Mouse (Mus musculus) neural tube, embryonic 12.5 days (tissue): ENCODE results near the gene Cdh22. TPM values are rescaled to one million over a fixed set of nuclear protein-coding genes. Genes with fewer than 3 reads are reported as not detected.

Source experiments
- ATAC-seq: fragments of 200-750 bp; cut with Nextera tagmentation; 2 replicates; pipeline ENCODE4 v1.8.0; 2017; ENCODE audit warnings: low read depth, mild to moderate bottlenecking, moderate TSS enrichment, moderate library complexity; ENCODE audit not compliant: low FRiP score
- H3K27ac ChIP-seq: fragments of 300-500 bp; sonication (generic); 2 replicates; pipeline ENCODE4 v1.5.1; 2016
- H3K27me3 ChIP-seq: fragments of 300-500 bp; sonication (generic); replicated peaks from 2 replicates; pipeline ENCODE4 v1.6.1; 2016; ENCODE audit warnings: mild to moderate bottlenecking
- H3K36me3 ChIP-seq: fragments of 300-500 bp; sonication (generic); 2 replicates; pipeline ENCODE4 v1.6.1; 2016; ENCODE audit warnings: mild to moderate bottlenecking
- H3K4me1 ChIP-seq: fragments of 300-500 bp; sonication (generic); 2 replicates; pipeline ENCODE4 v1.6.1; 2016
- H3K4me2 ChIP-seq: fragments of 300-500 bp; sonication (generic); replicated peaks from 2 replicates; pipeline ENCODE4 v1.6.1; 2016; ENCODE audit warnings: mild to moderate bottlenecking
- H3K4me3 ChIP-seq: fragments of 300-500 bp; sonication (generic); 2 replicates; pipeline ENCODE4 v1.5.1; 2016
- H3K9ac ChIP-seq: fragments of 300-500 bp; sonication (generic); 2 replicates; pipeline ENCODE4 v1.6.1; 2016; ENCODE audit warnings: mild to moderate bottlenecking
- H3K9me3 ChIP-seq: fragments of 300-500 bp; sonication (generic); 2 replicates; pipeline ENCODE4 v1.6.1; 2016; ENCODE audit warnings: mild to moderate bottlenecking
- WGBS: fragments of 180-500 bp; shearing (Covaris S2); methylation state at CpG from one replicate; pipeline ENCODE4 v1.1.7; 2016; 5-methylcytosine and 5-hydroxymethylcytosine counted together
- polyA plus RNA-seq: library from polyadenylated mRNA; unstranded; fragments of >200 nt; fragmentation: Nextera tagmentation; extraction: Ambion mirVana; gene quantifications from 2 replicates; pipeline ENCODE4 v1.2.1, GENCODE M21; 2016

Gene Cdh22
- polyA plus RNA-seq, 1 experiment from 2014 or later: 10.4 TPM

DNA sequence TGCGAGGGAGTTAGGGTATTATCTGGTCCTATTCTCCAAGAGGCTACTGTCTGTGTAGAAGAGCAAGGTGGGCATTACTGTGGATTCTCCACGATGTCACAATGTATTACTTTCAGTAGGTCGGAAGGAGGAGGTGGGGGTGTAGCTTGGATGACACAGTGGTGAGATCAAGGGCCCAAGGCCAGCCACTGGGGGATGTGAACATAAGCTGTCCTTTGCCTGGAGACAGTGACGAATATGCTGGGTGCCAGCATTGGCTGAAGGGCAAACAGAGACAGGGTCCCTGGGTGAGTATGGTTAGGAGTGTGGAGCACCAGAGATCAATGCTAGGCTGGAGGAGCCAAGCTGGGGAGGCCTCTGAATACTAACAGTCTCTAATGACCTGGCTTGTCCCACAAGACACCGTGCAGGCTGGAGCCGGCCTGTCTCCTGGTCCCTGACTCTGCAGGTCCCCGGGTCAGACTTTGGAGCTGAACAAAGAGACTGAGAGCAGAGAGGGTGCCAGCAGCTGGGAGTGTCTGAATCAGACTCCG is 143.2 kb downstream of the Cdh22 start:
- no peak for ATAC-seq
- Histone ChIP-seq H3K36me3 (no peaks in the 10 kb centered on the region), H3K9ac (no peak overlapping the region), H3K4me1 (peaks cover 13% of the 10 kb centered on the region), H3K27me3 (0 out of 2 replicates have a peak, but pooled peaks cover 6% of the 10 kb centered on the region), H3K9me3 (no peaks in the 10 kb centered on the region), H3K4me3 (no peak overlapping the region), H3K4me2 (no peak overlapping the region), H3K27ac (no peak overlapping the region)
- 67% methylated on average over 8 of the region's 8 CpGs for whole genome bisulfite sequencing

DNA sequence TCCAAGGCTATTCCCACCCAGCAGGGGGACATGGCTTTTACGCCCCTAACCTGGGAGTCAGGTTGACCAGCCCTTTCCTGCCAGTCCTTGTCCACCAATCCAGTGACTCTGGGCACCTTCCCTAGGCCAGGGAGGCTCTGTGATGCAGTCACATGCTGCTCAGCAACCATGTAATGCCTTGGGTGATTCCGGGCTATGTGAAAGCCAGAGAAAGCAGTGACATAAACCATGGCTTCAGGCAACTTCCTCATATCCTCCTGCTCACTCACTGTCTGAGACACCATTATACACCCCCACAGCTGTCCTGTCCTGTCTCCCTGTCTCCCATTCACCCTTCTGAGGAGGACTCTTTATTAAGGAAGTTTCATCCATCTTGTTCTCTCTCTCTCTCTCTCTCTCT is 144.0 kb downstream of the Cdh22 start, which contains the start of gene 1700025C18Rik:
1700025C18Rik (minus strand) TSS at position 101 of the 400 bp plus-strand sequence.
- H3K4me2 ChIP-seq: no peak within 1 kb of the TSS
- H3K9ac ChIP-seq: no peak within 1 kb of the TSS
- ATAC-seq: no peak

DNA sequence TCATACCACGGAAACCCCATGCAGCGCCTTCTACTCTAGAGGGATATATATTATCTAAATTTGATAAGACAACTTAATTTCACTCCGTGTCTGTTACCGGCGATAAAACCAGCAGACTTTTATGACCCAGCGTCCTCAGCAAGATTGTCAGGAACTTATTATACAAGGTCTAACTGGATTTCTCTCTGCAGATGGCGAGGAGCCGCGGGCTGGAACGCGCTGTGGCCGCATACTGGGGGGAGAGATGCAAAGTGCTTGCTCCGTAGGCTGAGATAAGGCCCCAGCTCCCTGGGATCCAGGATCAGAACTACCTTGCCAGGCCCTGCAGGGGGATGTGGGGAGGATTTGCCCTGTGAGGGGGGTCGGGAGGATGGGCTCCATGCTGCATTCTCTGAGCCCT is 145.2 kb downstream of the Cdh22 start:
- Histone ChIP-seq H3K4me3 (no peak overlapping the region), H3K4me2 (no peak overlapping the region), H3K4me1 (peaks cover 5% of the 10 kb centered on the region; the same call in 1 of the 2 replicates), H3K27ac (no peak overlapping the region), H3K36me3 (no peaks in the 10 kb centered on the region), H3K9ac (no peak overlapping the region), H3K27me3 (no peaks in the 10 kb centered on the region), H3K9me3 (no peaks in the 10 kb centered on the region)
- ATAC-seq: no peak
- 40% methylated on average over 14 of the region's 14 CpGs for WGBS

More for the DNA sequence above, 144.0 kb downstream of the Cdh22 start, which contains the start of gene 1700025C18Rik:
- H3K27me3 ChIP-seq: 0 out of 2 replicates have a peak, but pooled peaks cover under 1% of the 10 kb centered on the region
- no peak within 1 kb of the TSS for H3K27ac ChIP-seq
- H3K9me3 ChIP-seq: no peaks in the 10 kb centered on the region
- WGBS: 85% methylated on average over 2 of the region's 2 CpGs
- peaks cover 5% of the 10 kb centered on the region; the same call in 1 of the 2 replicates for H3K4me1 ChIP-seq
- H3K36me3 ChIP-seq: no peaks in the 10 kb centered on the region
- no peak within 1 kb of the TSS for H3K4me3 ChIP-seq

DNA sequence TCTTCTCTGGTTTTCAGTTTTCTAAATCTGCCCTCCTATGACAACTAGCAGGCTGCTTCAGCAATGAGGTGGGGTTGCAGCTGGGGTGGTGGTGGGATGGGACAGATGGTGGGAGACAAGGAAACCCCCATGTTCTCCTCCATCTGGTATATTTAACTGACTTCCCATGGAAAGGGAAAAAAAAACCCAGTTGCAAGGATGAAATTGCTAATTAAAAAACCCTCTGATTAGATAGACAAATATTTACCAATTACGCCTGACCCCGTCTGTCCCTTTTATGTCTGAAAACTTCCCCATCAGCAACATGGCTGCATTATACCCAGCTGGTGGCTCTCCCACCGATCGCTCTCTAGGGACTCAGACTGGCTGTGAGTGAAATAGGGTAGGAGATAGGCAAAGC is 148.0 kb downstream of the Cdh22 start:
- no peaks in the 10 kb centered on the region for H3K9me3 ChIP-seq
- H3K4me3 ChIP-seq: no peak overlapping the region
- H3K36me3 ChIP-seq: no peaks in the 10 kb centered on the region
- no peak overlapping the region for H3K4me2 ChIP-seq
- no peak overlapping the region for H3K9ac ChIP-seq
- peaks cover 5% of the 10 kb centered on the region; the same call in 1 of the 2 replicates for H3K4me1 ChIP-seq
- H3K27me3 ChIP-seq: 0 out of 2 replicates have a peak, but pooled peaks cover 2% of the 10 kb centered on the region
- no peak overlapping the region for H3K27ac ChIP-seq
- ATAC-seq: no peak
- 70% methylated on average over 4 of the region's 4 CpGs for WGBS

DNA sequence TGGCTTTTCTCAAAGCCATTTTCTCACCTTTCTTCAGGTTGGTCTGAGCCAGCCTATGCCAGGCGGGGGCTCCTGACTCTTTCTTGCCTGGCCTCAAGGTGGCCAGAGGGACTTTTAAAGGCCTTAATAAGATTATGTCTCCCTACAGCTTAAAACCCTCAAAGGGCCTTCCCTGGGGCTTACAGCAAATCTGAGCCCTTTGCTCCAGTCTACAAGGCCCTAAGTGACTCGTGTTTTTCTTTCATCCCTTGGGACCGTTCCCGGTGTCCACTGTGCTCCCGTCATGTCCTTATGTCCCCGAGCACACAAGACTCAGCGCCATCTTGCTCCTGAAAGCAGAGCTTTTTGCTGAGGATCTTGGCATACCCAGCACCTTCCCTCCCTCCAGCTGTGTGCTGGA is 153.4 kb downstream of the Cdh22 start:
- Histone ChIP-seq H3K4me2 (no peak overlapping the region), H3K27me3 (peaks cover 53% of the 10 kb centered on the region), H3K27ac (no peak overlapping the region), H3K9ac (no peak overlapping the region), H3K9me3 (no peaks in the 10 kb centered on the region), H3K4me1 (peaks cover 32% of the 10 kb centered on the region), H3K36me3 (no peaks in the 10 kb centered on the region), H3K4me3 (no peak overlapping the region)
- WGBS: 46% methylated on average over 7 of the region's 7 CpGs
- no peak for ATAC-seq

- Histone ChIP-seq H3K27ac (no peak overlapping the region), H3K4me2 (no peak overlapping the region), H3K9me3 (no peaks in the 10 kb centered on the region), H3K4me3 (no peak overlapping the region), H3K27me3 (peaks cover 59% of the 10 kb centered on the region), H3K4me1 (peaks cover 38% of the 10 kb centered on the region), H3K36me3 (no peaks in the 10 kb centered on the region), H3K9ac (no peak overlapping the region)
- 38% methylated on average over 9 of the region's 9 CpGs for WGBS
- no peak for ATAC-seq
These were observed 154.0 kb downstream of the Cdh22 start for GRCm38 (mm10) chr2:165080657-165081056.

GRCm38 (mm10) chr2:165078605-165079004 is 156.0 kb downstream of the Cdh22 start:
- no peak for ATAC-seq
- Histone ChIP-seq H3K4me1 (peaks cover 39% of the 10 kb centered on the region), H3K36me3 (no peaks in the 10 kb centered on the region), H3K9ac (no peak overlapping the region), H3K4me2 (no peak overlapping the region), H3K27me3 (peaks cover 75% of the 10 kb centered on the region), H3K9me3 (no peaks in the 10 kb centered on the region), H3K4me3 (no peak overlapping the region), H3K27ac (no peak overlapping the region)
- 24% methylated on average over 10 of the region's 10 CpGs for WGBS

GRCm38 (mm10) chr2:165078045-165078444 is 156.6 kb downstream of the Cdh22 start:
- H3K4me1 ChIP-seq: peaks cover 39% of the 10 kb centered on the region
- no peak overlapping the region for H3K27ac ChIP-seq
- no peaks in the 10 kb centered on the region for H3K36me3 ChIP-seq
- no peak overlapping the region for H3K4me2 ChIP-seq
- H3K27me3 ChIP-seq: peaks cover 81% of the 10 kb centered on the region
- ATAC-seq: no peak
- no peak overlapping the region; the same call in 1 of the 2 replicates for H3K9ac ChIP-seq
- H3K9me3 ChIP-seq: no peaks in the 10 kb centered on the region
- H3K4me3 ChIP-seq: no peak overlapping the region
- WGBS: 73% methylated on average over 8 of the region's 8 CpGs

GRCm38 (mm10) chr2:165077055-165077454 is 157.6 kb downstream of the Cdh22 start:
- peak overlapping the region; percentile 17; the same call in 1 of the 2 replicates for H3K9ac ChIP-seq
- peaks cover 88% of the 10 kb centered on the region for H3K27me3 ChIP-seq

DNA sequence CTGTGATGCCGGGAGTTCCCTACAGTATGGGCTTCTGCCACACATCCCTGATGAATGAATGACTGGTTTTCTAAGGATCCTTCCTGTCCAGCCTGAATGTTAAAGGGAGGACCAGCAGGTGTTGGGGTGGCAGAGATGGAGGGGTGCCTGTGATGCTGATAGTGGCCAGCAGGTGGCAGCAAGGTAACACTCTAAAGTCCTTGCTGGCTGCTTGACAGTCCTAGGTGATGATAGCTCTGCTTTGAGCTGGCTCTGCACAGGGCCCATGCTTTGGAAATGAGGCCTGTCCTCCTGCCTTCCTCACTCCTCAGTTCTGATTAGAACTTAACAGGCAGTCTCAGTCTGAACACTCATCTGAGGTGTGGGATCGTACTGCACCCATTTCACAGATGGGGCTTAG is 159.7 kb downstream of the Cdh22 start:
- Histone ChIP-seq H3K4me1 (peaks cover 48% of the 10 kb centered on the region), H3K9me3 (no peaks in the 10 kb centered on the region), H3K4me3 (no peak overlapping the region), H3K27me3 (peaks cover 78% of the 10 kb centered on the region), H3K9ac (no peak overlapping the region), H3K4me2 (no peak overlapping the region), H3K36me3 (no peaks in the 10 kb centered on the region), H3K27ac (no peak overlapping the region)
- no peak for ATAC-seq
- WGBS: 34% methylated on average over 2 of the region's 2 CpGs

More at GRCm38 (mm10) chr2:165077055-165077454, 157.6 kb downstream of the Cdh22 start:
- 4% methylated on average over 9 of the region's 9 CpGs for WGBS
- Histone ChIP-seq H3K4me2 (peak overlapping the region; percentile 36), H3K36me3 (no peaks in the 10 kb centered on the region), H3K4me1 (peaks cover 39% of the 10 kb centered on the region), H3K9me3 (no peaks in the 10 kb centered on the region), H3K27ac (no peak overlapping the region), H3K4me3 (no peak overlapping the region)
- ATAC-seq: peak; percentile 68

DNA sequence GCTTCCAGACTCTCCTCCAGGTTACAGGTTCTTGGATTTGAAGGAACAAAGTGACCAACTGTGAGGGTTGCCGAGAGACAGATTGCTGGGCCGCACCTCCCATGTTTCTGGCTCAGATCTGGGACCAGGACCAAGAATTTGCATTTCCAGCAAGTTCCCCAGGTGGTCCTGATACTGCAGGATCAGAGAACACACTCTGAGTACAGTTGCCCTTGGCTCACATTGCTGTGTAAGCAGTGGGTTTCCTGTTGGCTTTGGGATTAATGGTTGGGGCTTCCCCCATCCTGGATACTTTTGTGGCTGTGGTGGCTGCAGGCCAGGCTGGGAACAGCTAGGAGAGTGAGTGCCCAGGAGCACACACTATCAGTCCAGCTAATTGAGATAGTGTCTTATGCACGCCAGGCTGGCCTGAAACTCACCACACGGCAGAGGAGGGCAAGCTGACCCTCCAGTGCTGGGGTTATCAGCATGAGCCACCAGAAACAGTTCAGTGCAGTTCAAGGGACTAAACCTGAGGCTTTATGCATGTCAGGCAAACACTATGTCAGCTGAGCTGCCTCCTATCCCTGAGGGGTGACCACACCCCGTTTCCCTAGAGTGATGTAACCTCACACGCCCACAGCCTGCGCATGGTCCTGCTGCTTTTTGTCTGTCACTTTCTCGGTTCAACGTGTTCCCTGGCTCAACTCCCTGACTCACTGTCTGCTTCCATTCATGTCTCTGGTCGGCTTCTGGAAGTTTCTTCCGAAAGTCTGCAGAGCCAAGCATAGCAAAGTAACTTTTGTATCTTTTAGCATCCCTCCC is 160.4 kb downstream of the Cdh22 start:
- Histone ChIP-seq H3K27me3 (peaks cover 74% of the 10 kb centered on the region), H3K36me3 (no peaks in the 10 kb centered on the region), H3K27ac (no peak overlapping the region), H3K4me2 (no peak overlapping the region), H3K4me3 (no peak overlapping the region), H3K9ac (no peak overlapping the region), H3K4me1 (peaks cover 48% of the 10 kb centered on the region), H3K9me3 (no peaks in the 10 kb centered on the region)
- WGBS: 60% methylated on average over 11 of the region's 11 CpGs
- ATAC-seq: no peak

- ATAC-seq: no peak
- H3K4me2 ChIP-seq: no peak overlapping the region
- H3K9ac ChIP-seq: no peak overlapping the region
- WGBS: 35% methylated on average over 9 of the region's 9 CpGs
- 0 out of 2 replicates have a peak overlapping the region, but pooled peaks have one; percentile 3 for H3K4me3 ChIP-seq
- peaks cover 39% of the 10 kb centered on the region for H3K4me1 ChIP-seq
- H3K36me3 ChIP-seq: no peaks in the 10 kb centered on the region
- H3K27ac ChIP-seq: no peak overlapping the region
- peaks cover 66% of the 10 kb centered on the region for H3K27me3 ChIP-seq
- no peaks in the 10 kb centered on the region for H3K9me3 ChIP-seq
These were observed 161.3 kb downstream of the Cdh22 start for GRCm38 (mm10) chr2:165073381-165073781.
